9 mouse cellular contexts compared by ENCODE assay signal in the genomic region with DNA sequence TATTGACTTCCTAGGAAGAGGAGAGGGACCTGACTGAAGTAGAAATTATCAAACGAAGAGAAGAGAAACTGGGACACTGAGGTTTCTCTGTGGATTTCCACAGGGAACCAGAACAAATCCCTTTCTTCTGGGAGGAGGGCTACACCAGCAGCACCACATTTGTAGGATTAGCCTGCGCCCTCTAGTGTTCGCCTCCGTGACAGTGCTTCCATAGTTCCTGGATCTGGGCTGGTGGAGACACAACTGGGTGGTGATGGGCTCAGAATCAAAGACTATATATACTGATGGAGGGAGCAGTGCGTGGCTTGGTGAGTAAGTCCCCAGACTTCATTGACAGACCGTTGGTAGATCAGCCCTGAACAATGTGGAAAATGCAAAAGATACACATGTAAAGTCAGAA.
DNase-seq lines count a peak whose midpoint lies in the region; ATAC-seq lines count a peak whose summit lies in the region.
"Had no signal": no experiment of that assay in that cellular context is flagged by ENCODE, and none has a peak within 500 bp of the region (broad histone marks: within the 10 kb centered on the region; RNA-seq: fewer than 3 reads in every experiment).

No protein-coding gene starts in this region.

- 29% methylated on average over 6 of the region's 6 CpGs for WGBS in limb, embryonic 11.5 days
- 31% methylated on average over 6 of the region's 6 CpGs for WGBS in neural tube, embryonic 15.5 days

- no peak overlapping the region for H3K4me2 ChIP-seq in limb, embryonic 11.5 days (ENCODE audit: low read depth, severe bottlenecking)
- no peak overlapping the region for H3K4me2 ChIP-seq in neural tube, embryonic 15.5 days

- peaks cover 12% of the 10 kb centered on the region for H3K4me1 ChIP-seq in limb, embryonic 11.5 days (ENCODE audit: control insufficient read depth, insufficient read depth, low read length)
- H3K4me1 ChIP-seq in neural tube, embryonic 15.5 days, result 0 out of 2 replicates have a peak, but pooled peaks cover 5% of the 10 kb centered on the region
- H3K4me1 ChIP-seq: megakaryocyte, embryonic 14.5 days had no signal

- H3K9me3 ChIP-seq in limb, embryonic 11.5 days (ENCODE audit: control insufficient read depth, low read length), result no peaks in the 10 kb centered on the region
- no peaks in the 10 kb centered on the region for H3K9me3 ChIP-seq in neural tube, embryonic 15.5 days (replicated peaks)
- H3K9me3 ChIP-seq: megakaryocyte, embryonic 14.5 days had no signal

- no peaks in the 10 kb centered on the region for H3K36me3 ChIP-seq in limb, embryonic 11.5 days (ENCODE audit: control insufficient read depth, insufficient read depth, low read length)
- no peaks in the 10 kb centered on the region for H3K36me3 ChIP-seq in neural tube, embryonic 15.5 days

- no peaks in the 10 kb centered on the region for H3K27me3 ChIP-seq in limb, embryonic 11.5 days (ENCODE audit: control insufficient read depth, insufficient read depth, low read length)
- no peaks in the 10 kb centered on the region for H3K27me3 ChIP-seq in neural tube, embryonic 15.5 days (replicated peaks)
- H3K27me3 ChIP-seq: megakaryocyte, embryonic 14.5 days had no signal

- no peak overlapping the region for H3K9ac ChIP-seq in limb, embryonic 11.5 days (ENCODE audit: low read length)
- no peak overlapping the region for H3K9ac ChIP-seq in neural tube, embryonic 15.5 days (replicated peaks)

- no peak overlapping the region for H3K27ac ChIP-seq in limb, embryonic 11.5 days (replicated peaks; ENCODE audit: low read depth, low read length)
- H3K27ac ChIP-seq in neural tube, embryonic 15.5 days (replicated peaks), result no peak overlapping the region

- no peak overlapping the region for H3K4me3 ChIP-seq in limb, embryonic 11.5 days (ENCODE audit: low read depth, low read length)
- no peak overlapping the region for H3K4me3 ChIP-seq in neural tube, embryonic 15.5 days (replicated peaks)
- H3K4me3 ChIP-seq: megakaryocyte, embryonic 14.5 days had no signal

- no peak for ATAC-seq in limb, embryonic 11.5 days (ENCODE audit: insufficient number of reproducible peaks, low FRiP score, low TSS enrichment, low read depth)
- ATAC-seq in neural tube, embryonic 15.5 days (ENCODE audit: low FRiP score), result 0 out of 2 replicates have a peak, but pooled peaks have one; percentile 45

- DNase-seq in spleen, adult 18-20 months, result peak; percentile 6 to 35
- DNase-seq in spleen, adult 12 weeks (ENCODE audit: low spot score), result no peak
- peak; percentile 45 to 69 for DNase-seq in cerebellum, postnatal 4 days (ENCODE audit: low spot score in 2 of 2)
- DNase-seq in gastrocnemius, adult 8-10 months (ENCODE audit: low spot score in 2 of 2), result peak; percentile 50 to 52
- DNase-seq in kidney, adult 9 months, result peak; percentile 75
- peak; percentile 82 for DNase-seq in limb, embryonic 11.5 days (ENCODE audit: low spot score)
- DNase-seq in thymus, postnatal 4 days, result peak; percentile 40
